Mouse (Mus musculus) cerebellum, postnatal 25 days (tissue): ENCODE data around the gene Olfr887.

Experiments used
- DNase-seq, 2 experiments: peaks; one replicate each; pipeline ENCODE4 v3.0.0; 2021; ENCODE audit warnings: mixed read lengths in 2 of 2

Gene Olfr887

GRCm38 (mm10) chr9:38083772-38084171 lies at the start of gene Olfr887:
Gene Olfr887, plus strand, starts transcription at chr9:38084072.
- DNase-seq = no peak

GRCm38 (mm10) chr9:38046255-38046654 lies 37.6 kb upstream of the Olfr887 start, which contains the start of gene Olfr884:
Gene Olfr884, plus strand, starts transcription at chr9:38046555.
- no peak for DNase-seq

- no peak for DNase-seq
Observed at GRCm38 (mm10) chr9:38061022-38061421, 22.9 kb upstream of the Olfr887 start, which contains the start of gene Olfr885. Gene Olfr885, plus strand, starts transcription at chr9:38061322.

GRCm38 (mm10) chr9:38107828-38108227 lies 24.0 kb downstream of the Olfr887 start, which contains the start of gene Olfr888:
Gene Olfr888, plus strand, starts transcription at chr9:38108128.
- DNase-seq = no peak

GRCm38 (mm10) chr9:38114898-38115297 lies 31.0 kb downstream of the Olfr887 start, which contains the start of gene Olfr889:
Gene Olfr889, plus strand, starts transcription at chr9:38115198.
- DNase-seq = no peak
